Mouse (Mus musculus): ENCODE results near the gene Gal3st4.

Gene Gal3st4

DNA sequence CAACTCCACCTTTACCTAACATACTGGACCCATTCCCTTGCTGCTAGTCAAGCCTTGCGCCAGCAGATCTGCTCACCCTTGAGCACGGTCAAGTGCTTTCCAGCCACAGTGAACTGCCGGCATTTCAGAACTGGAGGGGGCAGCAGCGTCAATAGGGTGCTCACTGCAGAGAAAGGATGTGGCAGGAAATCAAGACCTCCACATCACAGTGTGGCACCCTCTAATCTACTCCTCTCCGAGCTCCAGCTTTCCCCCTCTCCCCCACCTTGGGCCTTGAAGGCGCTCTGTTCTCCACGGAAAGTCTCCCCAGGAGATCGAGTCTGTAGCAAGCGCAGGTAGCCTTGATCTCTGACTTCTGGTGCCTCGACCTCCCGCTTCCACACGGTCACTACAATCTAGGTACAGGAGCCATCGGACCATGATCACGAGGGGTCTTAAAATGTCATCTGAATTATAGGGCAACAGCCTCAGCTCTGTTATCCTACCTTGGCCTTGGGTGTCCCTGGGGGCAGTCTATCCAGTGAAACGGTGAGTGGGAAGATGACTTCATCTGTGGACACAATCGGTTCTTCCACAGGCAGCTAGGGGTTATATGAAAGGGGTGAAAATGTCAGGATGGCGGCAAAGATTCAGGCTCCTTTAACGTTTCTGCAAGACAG is 9.9 kb downstream of the Gal3st4 start:
- in situ Hi-C loops (cut with MboI, MseI): loop anchor here (10.0 kb wide), 1 partner anchor 1512 kb away; the partner anchor contains the start of gene Ints1

DNA sequence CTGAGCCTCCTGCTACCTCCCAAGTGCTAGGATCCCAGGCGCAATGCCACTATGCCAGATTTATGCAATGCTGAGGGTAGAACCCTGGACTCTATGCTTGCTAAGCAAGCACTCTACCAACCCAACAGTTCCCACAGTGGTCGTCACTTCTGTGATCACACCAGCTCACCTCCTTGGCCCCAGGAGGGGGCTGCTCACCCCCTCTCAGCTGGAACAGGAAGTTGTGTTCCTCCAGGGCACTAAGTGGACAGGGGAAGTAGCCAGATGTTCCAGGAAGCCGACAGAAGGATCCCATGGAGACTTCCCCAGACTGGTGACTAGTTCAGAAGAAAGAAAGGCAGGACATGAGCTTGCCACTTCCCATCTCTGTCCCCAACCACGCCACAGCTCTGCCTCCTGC is 10.6 kb downstream of the Gal3st4 start:
- in situ Hi-C loops (cut with MboI, MseI): loop anchor here (10.0 kb wide), 1 partner anchor 1513 kb away; the partner anchor contains the start of gene Ints1

DNA sequence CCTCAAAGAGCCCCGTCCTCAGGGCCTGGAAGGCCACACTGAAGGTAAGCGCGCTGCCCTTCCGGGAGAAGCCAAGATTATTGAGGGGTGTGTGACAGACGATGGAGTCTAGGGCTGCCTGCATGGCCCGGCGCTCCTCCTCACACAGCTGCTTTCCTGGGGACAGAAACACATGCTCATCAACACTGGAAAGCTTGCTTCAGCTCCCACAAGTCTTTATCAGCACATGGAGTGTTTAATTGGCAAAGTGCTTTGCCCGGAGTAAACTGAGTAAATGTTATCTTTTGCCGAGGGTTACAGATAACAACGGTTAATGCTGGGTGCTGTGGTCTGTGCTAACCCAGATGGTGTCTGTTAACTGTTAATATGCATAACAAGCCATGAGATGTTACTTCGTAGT is 11.8 kb downstream of the Gal3st4 start:
- in situ Hi-C loops (cut with MboI, MseI): loop anchor here (10.0 kb wide), 1 partner anchor 1514 kb away; the partner anchor contains the start of gene Ints1

DNA sequence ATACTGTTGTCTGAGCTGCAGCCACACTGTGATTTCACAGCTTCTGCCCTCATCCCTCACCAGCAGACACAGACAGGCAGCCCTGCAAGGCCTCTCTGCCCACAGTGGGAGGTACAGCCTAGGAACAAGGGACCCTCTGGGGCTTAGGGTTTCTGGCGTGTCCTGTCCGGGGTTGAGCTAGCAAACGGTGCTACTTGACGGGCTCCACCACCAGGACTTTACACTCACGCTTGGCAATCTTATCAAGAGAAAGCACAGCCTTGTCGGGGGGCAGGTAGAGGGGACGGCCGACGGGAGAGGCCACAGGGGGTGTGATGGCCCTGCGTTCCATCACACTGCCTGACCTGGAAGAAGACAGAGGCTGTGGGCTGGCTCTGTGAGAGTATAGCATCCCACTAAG is 12.6 kb downstream of the Gal3st4 start:
- in situ Hi-C loops (cut with MboI, MseI): loop anchor here (10.0 kb wide), 1 partner anchor 1515 kb away; the partner anchor contains the start of gene Ints1

DNA sequence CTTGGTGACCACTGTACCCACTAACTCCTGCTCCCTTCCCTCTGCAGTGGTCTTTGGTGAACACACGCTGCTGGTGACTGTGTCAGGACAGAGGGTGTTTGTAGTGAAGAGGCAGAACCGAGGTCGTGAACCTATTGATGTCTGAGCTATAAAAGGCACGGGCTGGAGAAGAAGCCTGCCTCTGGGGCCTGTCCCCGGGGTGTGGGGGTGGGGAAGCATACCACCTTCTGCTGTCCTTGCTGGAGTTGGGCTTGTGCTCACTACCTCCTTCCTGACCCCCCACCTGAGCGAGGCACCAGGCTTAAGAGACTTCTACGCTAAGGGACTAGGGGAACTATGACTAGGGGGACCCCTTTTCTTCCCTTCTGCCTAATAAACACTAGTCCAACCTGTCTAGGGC is 13.6 kb downstream of the Gal3st4 start:
- in situ Hi-C loops (cut with MboI, MseI): no loop called here

DNA sequence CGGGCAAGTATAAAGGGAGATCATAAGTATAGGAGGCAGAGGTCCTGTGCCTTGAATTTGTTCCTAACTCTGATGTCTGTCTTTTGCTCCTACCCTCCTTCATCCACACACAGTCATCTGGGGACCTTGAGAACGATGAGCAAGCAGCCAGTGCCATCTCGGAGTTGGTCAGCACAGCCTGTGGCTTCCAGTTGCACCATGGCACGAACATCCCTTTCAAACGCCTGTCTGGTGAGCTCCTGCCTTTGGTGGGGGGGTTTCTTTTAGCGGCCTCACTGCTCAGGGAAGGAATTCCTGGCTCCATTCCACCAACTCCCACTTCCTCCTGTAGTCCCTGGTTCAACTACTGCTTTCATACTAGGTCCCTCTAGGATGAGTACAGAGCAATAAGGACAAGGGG is 14.1 kb downstream of the Gal3st4 start:
- in situ Hi-C loops (cut with MboI, MseI): no loop called here

DNA sequence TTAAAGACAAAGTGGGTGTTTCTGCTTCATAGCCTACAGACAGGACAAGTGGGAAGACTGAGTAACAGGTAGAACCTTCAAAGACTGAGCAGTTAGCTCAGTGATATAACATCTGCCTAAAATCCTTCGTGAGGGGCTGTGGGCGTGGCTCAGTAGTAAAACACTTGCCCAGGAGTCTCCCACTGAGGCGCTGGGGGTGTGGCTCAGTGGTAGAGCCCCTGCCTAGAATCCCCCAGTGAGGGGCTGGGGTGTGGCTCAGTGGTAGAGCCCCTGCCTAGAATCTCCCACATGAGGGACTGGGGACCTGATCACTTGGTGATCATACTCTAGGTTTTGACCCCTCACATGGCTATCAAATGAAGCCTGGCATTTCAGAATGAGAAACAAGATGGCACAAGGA is 14.6 kb downstream of the Gal3st4 start:
- in situ Hi-C loops (cut with MboI, MseI): no loop called here

DNA sequence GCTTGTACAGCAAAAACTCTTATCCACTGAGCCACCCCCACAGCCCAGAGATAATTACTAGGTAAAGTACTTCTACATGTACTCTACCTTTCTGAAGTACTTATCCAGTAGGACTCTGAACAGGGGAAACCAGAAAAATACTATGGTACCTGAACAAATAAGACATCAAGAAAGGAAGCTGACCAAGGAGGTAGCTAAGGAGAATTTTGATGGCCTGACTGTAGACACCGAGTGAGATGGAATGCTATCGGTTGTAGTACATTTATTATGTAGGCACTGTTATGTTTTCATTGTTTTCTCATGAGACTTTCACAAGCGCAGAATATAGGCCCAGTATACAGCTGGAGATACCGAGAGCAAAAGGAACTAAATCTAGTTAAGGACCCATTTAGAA is 15.1 kb downstream of the Gal3st4 start:
- in situ Hi-C loops (cut with MboI, MseI): no loop called here

DNA sequence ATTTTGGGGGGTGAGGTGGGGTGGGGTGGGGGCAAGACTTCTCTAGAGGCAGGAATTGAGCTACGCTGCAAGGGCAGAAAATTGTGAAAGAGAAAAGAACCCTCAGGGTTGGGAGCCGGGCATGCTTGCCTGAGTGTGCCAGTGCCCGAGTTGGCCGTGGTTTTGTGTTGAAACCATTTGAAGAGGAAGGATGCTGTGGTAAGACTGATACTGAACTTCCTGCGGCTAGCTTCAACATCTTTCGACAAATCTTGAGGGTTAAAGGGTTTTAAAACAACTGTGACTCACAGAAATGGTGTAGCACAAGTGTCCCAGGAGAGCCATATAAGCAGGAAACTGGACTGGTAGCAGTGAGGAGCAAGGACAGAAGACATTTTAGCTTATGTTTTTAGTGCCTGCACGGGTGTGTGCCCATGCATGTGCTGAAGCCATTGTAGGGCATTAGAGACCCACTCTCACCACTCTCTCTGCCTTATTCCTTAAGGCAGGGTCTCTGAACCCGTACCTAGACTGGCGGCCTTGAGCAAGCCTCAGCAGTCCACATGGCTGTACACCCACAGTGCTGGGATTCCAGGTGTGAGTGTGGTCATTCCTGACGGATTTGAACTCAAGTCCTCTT is 15.6 kb downstream of the Gal3st4 start:
- in situ Hi-C loops (cut with MboI, MseI): no loop called here

DNA sequence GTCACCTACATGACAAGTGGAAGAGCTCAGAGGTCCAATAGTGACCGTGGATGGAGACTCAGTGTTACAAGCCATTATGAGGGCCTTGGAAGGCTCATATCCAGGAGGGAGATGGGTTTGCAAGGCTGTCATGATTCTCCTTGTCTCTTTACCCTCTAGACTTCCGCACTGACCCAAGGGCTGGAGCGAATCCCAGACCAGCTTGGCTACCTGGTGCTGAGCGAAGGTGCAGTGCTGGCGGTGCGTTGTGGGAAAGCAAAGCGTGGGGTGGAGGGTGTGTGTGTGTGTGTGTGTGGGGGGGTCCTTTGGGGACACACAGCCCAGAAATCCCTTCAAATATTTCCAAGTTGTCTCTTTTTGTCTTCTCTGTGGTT is 16.6 kb downstream of the Gal3st4 start:
- in situ Hi-C loops (cut with MboI, MseI): no loop called here

DNA sequence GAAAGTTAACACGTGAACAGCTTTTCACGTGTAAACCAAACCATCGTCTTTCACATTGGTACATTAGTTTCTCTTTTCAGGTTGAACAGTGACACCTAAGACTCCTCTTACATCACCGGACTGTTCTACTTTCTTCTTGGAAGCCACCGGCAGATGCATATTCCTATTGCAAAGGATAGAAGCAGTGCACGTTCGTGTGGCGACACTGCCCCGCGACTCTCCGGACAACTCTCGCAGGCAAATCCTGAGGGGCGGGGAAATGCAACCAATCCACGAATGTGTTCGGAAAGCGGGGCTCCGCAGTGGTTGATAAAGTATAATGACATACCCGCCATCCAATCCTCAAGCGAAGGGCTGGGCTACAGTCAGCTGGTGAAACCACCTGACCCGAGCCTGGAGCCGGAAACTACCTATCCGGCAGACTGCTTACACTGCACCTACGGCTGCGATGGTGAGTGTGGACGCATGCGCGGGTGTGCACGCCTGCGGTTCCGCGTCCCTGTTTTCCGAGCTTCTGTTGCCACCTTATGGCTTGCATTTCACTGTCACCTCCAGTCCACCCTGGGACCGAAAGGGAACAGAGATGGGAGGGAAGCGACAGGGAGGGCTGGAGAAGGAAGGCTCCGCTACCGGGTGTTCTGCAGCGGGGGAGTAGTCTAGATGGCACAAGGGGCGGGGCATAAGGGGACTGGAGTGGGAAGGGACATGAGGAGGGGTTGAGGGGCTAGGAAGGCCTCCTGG is 17.1 kb downstream of the Gal3st4 start, which contains the start of gene Lamtor4:
Gene Lamtor4, plus strand, starts transcription at position 130 of the 741 bp plus-strand sequence.
- in situ Hi-C loops (cut with MboI, MseI): no loop called here

DNA sequence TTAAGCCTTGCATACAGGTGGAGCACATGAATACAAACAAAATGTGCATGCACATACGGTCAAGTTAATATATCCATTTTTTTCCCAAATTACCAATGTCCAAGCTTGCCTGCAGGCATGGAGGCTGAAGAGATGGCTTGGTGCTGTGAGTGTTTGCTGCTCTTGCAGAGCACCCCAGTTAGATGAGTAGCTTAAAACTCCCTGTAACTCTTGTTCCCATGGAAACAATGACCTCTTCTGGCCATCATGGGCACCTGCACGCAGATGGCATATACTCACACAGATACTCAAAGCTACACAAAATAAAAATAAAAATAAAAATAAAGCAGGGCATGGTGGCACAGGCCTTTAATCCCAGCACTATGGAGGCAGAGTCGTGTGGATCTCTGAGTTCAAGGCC is 19.6 kb downstream of the Gal3st4 start:
- in situ Hi-C loops (cut with MboI, MseI): no loop called here

DNA sequence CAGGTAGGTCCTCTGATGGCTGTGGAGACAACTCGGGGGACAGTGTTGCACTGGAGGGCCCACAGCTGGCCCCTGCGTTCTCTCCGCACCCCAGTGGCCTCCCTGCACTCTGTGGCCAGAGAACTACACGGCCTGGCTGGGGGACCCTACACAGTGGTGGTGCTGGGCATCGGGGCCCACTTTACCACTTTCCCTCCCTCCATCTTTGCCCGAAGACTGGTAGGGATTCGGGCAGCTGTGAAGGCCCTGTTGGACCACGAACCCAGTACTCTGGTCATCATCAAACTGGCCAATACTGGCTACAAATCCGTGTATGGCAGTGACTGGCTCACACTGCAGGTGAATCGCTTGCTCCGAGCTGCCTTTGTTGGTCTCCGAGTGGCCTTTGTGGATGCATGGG is 21.5 kb downstream of the Gal3st4 start:
- in situ Hi-C loops (cut with MboI, MseI): no loop called here

DNA sequence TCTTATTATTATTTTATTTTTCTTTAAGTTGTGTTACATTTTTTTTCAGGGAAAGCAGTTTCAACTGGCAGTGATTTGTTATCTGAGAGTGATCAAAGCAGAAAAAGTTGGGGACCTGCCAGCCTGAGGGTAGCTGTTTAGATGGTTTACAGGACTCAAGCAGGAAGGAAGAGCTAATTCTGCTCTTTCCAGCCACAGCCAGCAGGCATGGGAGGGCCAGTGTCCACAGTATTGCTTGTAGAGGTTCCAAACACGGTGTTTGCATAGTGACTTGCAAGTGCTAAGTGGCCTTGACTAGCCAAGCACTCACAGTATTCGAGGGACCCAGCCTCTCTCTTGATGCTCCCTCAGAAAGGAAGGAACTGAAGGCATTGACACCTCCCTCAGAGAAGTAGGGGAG is 31.1 kb downstream of the Gal3st4 start:
- in situ Hi-C loops (cut with MboI, MseI): loop anchor here (10.0 kb wide), 1 partner anchor 893 kb away; no protein-coding TSS in a partner anchor

DNA sequence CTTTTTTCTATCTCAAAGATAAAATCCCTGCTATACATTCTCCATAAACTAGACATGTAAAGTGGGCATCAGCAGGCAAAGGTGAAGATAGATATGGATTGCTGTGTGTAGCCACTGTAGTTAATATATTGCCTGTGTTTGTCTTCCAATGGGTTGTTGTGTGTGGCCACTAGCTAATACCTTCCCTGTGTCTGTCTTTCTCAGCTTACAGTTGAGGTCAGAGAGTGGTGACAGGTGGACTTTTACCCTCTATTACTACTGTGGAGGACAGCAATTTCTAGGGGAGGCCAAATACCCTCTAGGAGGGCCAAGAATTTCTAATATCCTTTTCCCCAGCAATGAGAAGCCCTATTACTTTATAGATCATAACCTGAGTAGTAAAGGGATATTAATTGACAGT is 38.4 kb downstream of the Gal3st4 start:
- in situ Hi-C loops (cut with MboI, MseI): no loop called here

DNA sequence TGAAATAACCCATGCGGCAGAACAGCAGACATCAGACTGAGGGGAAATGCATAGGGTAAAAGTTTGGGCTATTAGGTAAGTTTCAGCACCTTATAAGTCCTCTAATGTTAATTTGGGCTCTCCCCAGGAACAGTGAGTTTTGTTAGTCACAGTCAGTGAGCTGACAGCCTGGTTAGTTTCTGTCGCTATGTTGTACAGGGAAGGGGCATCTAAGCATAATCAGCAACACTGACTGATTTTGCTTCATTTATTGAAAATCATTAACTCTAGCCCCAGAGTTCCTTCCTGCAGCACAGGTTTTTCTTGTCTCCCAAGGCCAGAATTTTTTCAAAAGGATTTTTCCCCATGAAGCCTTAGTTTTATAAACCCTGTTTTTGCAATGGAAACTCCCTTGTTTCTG is 38.9 kb downstream of the Gal3st4 start:
- in situ Hi-C loops (cut with MboI, MseI): no loop called here

DNA sequence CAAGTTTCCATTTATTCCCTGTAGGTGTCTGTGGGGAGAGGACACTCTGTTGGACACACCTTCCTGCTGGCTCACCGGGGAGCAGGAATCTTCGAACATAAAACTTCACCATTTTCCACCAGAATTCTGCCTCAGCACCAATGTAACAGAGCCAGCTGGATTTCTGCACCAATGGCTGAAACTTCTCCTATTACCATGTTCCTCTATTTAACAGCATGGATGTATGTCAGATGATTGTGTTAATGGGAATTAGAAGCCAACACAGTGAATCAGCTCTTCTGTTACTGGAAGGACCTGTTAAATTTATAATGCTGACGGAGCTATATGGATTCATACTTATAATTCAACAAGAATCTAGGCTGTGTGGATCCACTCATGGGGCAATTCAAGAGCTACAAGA is 43.1 kb downstream of the Gal3st4 start:
- in situ Hi-C loops (cut with MboI, MseI): no loop called here

DNA sequence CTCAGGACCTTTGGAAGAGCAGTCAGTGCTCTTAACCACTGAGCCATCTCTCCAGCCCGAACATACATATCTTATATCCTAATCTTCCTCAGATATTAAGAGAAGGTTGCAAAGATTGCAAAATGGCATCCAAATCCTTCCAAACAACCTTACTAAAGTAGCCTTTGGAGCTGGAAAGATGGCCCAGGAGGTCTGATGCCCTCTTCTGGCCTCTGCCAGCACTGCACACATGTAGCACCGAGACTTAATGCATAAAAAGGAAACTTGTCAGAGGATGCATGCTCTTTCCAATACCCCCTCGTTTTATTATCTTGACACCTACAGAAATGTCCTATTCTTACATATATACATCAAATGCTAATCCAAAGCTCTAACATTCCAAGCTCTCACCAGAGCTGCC is 44.6 kb downstream of the Gal3st4 start:
- in situ Hi-C loops (cut with MboI, MseI): no loop called here

DNA sequence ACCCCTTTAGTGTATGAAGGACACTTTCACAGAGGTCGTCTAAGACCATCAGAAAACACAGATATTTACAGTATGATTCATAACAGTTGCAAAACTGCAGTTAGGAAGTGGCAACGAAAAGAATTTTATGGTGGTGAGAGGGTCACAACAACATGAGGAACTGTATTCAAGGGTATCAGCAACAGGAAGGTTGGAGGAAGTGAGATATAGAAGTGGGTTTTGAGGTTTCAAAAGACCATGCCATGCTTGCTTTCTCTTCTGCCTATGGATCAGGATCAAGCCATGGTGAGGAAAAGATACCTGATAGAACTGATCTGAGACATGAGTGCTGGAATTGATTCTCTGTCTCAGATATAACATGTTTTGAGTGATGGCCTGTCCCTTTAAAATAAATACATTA is 45.3 kb downstream of the Gal3st4 start:
- in situ Hi-C loops (cut with MboI, MseI): no loop called here

DNA sequence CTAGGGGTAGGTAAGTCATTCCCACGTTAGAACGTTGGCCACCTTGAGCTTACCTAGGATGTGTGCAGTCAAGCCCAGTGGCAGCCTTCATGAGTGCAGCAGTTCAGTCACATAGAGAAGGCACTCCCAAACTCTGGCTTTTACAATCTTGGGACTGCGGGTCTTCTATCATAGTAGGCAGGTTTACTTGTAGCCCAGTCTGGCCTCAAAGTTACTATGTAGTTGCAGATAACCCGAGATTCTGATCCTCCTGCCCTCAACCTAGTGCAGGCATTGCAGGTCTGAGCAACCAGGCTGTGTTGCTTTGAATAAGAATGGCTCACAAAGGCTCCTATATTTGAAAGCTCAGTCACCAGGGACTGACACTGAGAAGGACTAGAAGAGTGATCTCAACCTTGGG is 46.1 kb downstream of the Gal3st4 start:
- in situ Hi-C loops (cut with MboI, MseI): no loop called here

DNA sequence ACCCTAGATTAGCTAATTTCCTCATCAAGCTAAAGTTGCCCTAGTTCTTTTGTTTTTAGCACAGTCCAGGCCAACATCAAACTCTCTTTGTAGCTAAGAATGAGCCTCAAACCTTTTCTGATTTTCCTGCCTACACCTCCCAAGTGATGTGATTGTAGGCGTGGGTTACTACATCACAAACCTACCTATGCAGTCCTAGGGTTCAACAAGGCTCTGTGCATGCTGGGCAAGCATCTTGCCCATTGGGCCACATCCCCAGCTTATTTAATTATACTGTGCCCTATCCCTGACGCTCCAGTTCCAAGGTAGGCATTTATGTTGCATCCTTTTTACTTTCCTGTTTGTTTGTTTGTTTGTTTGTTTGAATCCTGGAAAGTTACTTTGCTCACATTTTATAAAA is 46.9 kb downstream of the Gal3st4 start, which contains the start of gene Nxpe5:
Gene Nxpe5, plus strand, starts transcription at position 199 of the 400 bp plus-strand sequence.
- in situ Hi-C loops (cut with MboI, MseI): no loop called here

DNA sequence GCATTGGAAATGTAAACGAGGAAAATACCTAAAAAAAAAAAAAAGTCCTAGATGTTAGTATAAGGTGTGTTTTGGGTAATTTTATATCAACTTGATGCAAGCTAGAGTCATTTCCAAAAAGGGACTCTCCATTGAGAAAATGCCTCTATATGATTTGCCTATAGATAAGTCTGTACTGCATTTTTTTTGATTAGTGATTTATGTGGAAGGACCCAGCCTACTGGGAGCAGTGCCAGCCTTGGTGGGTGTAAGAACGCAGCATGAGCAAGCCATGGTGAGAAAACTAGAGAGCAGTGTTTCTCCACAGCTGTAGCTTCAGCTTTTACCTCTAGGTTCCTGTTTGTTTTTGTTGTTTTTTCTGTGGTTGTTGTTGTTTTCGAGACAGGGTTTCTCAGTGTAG is 49.4 kb downstream of the Gal3st4 start:
- in situ Hi-C loops (cut with MboI, MseI): no loop called here

DNA sequence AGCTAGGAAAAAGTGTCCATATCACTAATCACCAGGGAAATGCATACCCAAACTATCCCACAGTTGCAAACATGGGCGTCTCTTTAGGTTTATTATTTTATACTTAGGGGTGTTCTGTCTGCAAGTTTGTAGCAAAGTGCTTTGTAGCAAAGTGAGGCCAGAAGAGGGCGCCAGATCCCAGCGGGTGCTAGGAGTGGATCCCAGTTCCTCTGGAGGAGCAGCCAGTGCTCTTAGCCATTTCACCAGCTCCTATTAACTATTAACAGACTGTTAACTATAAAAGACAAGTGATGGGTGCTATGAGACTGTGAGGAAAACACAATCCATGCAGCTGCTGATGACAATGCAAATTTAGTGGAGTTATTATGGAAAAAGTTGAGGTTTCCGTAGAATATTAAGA is 50.5 kb downstream of the Gal3st4 start:
- in situ Hi-C loops (cut with MboI, MseI): no loop called here

All from regulatory T cell (primary cell).